Mouse (Mus musculus) naive thymus-derived CD4-positive, alpha-beta T cell, adult 2 months (primary cell): ENCODE measurements around the gene Cd160.
A peak's percentile ranks its signal among the peaks of the same experiment; 100 is the strongest.

Source experiments
- DNase-seq: peaks from one replicate; pipeline ENCODE4 v3.0.0-alpha.2; 2011; ENCODE audit warnings: low read depth

The Cd160 gene

GRCm38 (mm10) chr3:96829856-96830255, 705 bp upstream of the Cd160 start:
- DNase-seq = no peak

- no peak for DNase-seq
Measured at GRCm38 (mm10) chr3:96828308-96828864, 765 bp downstream of the Cd160 start.

- no peak for DNase-seq
Measured at GRCm38 (mm10) chr3:96825261-96825660, 3.9 kb downstream of the Cd160 start.

GRCm38 (mm10) chr3:96824614-96825013, 4.5 kb downstream of the Cd160 start:
- DNase-seq = no peak

- no peak for DNase-seq
Measured at GRCm38 (mm10) chr3:96823701-96824100, 5.5 kb downstream of the Cd160 start.

GRCm38 (mm10) chr3:96821581-96821980, 7.6 kb downstream of the Cd160 start:
- DNase-seq = no peak

- DNase-seq = no peak
Measured at GRCm38 (mm10) chr3:96820116-96820915, 8.8 kb downstream of the Cd160 start.

- peak; percentile 65 for DNase-seq
Measured at GRCm38 (mm10) chr3:96814342-96814741, 14.8 kb downstream of the Cd160 start.

- peak; percentile 36 for DNase-seq
Measured at GRCm38 (mm10) chr3:96813591-96814244, 15.4 kb downstream of the Cd160 start.

- DNase-seq = peak; percentile 59
Measured at GRCm38 (mm10) chr3:96813106-96813505, 16.0 kb downstream of the Cd160 start.

GRCm38 (mm10) chr3:96812395-96813091, 16.6 kb downstream of the Cd160 start:
- DNase-seq = peak; percentile 91

- DNase-seq = no peak
Measured at GRCm38 (mm10) chr3:96811232-96811631, 17.9 kb downstream of the Cd160 start.

GRCm38 (mm10) chr3:96808651-96809050, 20.5 kb downstream of the Cd160 start:
- no peak for DNase-seq

- DNase-seq = no peak
Measured at GRCm38 (mm10) chr3:96808136-96808535, 21.0 kb downstream of the Cd160 start.

GRCm38 (mm10) chr3:96802214-96802613, 26.9 kb downstream of the Cd160 start:
- no peak for DNase-seq

- no peak for DNase-seq
Measured at GRCm38 (mm10) chr3:96800254-96800653, 28.9 kb downstream of the Cd160 start.

GRCm38 (mm10) chr3:96788506-96788905, 40.6 kb downstream of the Cd160 start:
- no peak for DNase-seq

GRCm38 (mm10) chr3:96787784-96788183, 41.4 kb downstream of the Cd160 start:
- DNase-seq = no peak

GRCm38 (mm10) chr3:96782236-96782635, 46.9 kb downstream of the Cd160 start:
- no peak for DNase-seq

GRCm38 (mm10) chr3:96777120-96777519, 52.0 kb downstream of the Cd160 start:
- DNase-seq = no peak

- no peak for DNase-seq
Measured at GRCm38 (mm10) chr3:96772949-96773348, 56.2 kb downstream of the Cd160 start.

GRCm38 (mm10) chr3:96769971-96770370, 59.2 kb downstream of the Cd160 start:
- no peak for DNase-seq

- DNase-seq = peak; percentile 46
Measured at GRCm38 (mm10) chr3:96764528-96764927, 64.6 kb downstream of the Cd160 start.
